Mouse (Mus musculus) heart, postnatal 25 days (tissue): ENCODE measurements around the gene Fcrl5. TPM values are rescaled to one million over a fixed set of nuclear protein-coding genes. Genes with fewer than 3 reads are reported as not detected.

ENCODE experiments used
- DNase-seq: peaks from one replicate; pipeline ENCODE4 v3.0.0; 2022; ENCODE audit warnings: low spot score
- intact Hi-C: fragments of 180-260 bp; cut with DNase I; formaldehyde crosslinking; loops from one replicate; pipeline ENCODE4 v1.15.1; 2025
- total RNA-seq, 2 experiments: library from RNA; stranded (reverse); gene quantifications; 2 replicates each; pipeline ENCODE4 v1.2.3; 2021

Fcrl5 gene
- total RNA-seq, 2 experiments from 2014 or later: not detected

GRCm38 (mm10) chr3:87525043-87525836 is 89.7 kb downstream of the Fcrl5 start, which contains the start of gene Etv3:
TSS of gene Etv3 (plus strand) at chr3:87525407.
- peak; percentile 82 for DNase-seq
- intact Hi-C loops: loop anchor here (2.0 to 5.0 kb wide), 2 partner anchors 14 to 37 kb away; no protein-coding TSS in a partner anchor

GRCm38 (mm10) chr3:87525837-87526570 is 90.4 kb downstream of the Fcrl5 start:
- intact Hi-C loops: loop anchor here (2.0 to 5.0 kb wide), 2 partner anchors 15 to 36 kb away; no protein-coding TSS in a partner anchor
- no peak for DNase-seq

GRCm38 (mm10) chr3:87527139-87527538 is 91.6 kb downstream of the Fcrl5 start:
- intact Hi-C loops: loop anchor here (5.0 kb wide), 1 partner anchor 35 kb away; no protein-coding TSS in a partner anchor
- DNase-seq: no peak

GRCm38 (mm10) chr3:87528021-87528420 is 92.4 kb downstream of the Fcrl5 start:
- intact Hi-C loops: loop anchor here (5.0 kb wide), 1 partner anchor 34 kb away; no protein-coding TSS in a partner anchor

GRCm38 (mm10) chr3:87528841-87529240 is 93.3 kb downstream of the Fcrl5 start:
- no peak for DNase-seq
- intact Hi-C loops: loop anchor here (5.0 kb wide), 1 partner anchor 33 kb away; no protein-coding TSS in a partner anchor

More at GRCm38 (mm10) chr3:87528021-87528420, 92.4 kb downstream of the Fcrl5 start:
- DNase-seq: no peak

GRCm38 (mm10) chr3:87529568-87529967 is 94.0 kb downstream of the Fcrl5 start:
- intact Hi-C loops: loop anchor here (5.0 kb wide), 1 partner anchor 33 kb away; no protein-coding TSS in a partner anchor
- DNase-seq: no peak

- intact Hi-C loops: no loop called here
- no peak for DNase-seq
Measured at GRCm38 (mm10) chr3:87530234-87530633, 94.7 kb downstream of the Fcrl5 start.

- no peak for DNase-seq
- intact Hi-C loops: no loop called here
Measured at GRCm38 (mm10) chr3:87533667-87534378, 98.2 kb downstream of the Fcrl5 start.

- DNase-seq: no peak
- intact Hi-C loops: no loop called here
Measured at GRCm38 (mm10) chr3:87538034-87538433, 102.5 kb downstream of the Fcrl5 start.

GRCm38 (mm10) chr3:87540028-87540675 is 104.6 kb downstream of the Fcrl5 start:
- intact Hi-C loops: no loop called here
- DNase-seq: no peak

- DNase-seq: no peak
- intact Hi-C loops: no loop called here
Measured at GRCm38 (mm10) chr3:87540714-87541113, 105.1 kb downstream of the Fcrl5 start.

GRCm38 (mm10) chr3:87542481-87543215 is 107.1 kb downstream of the Fcrl5 start:
- no peak for DNase-seq

GRCm38 (mm10) chr3:87545554-87545953 is 110.0 kb downstream of the Fcrl5 start:
- DNase-seq: no peak
- intact Hi-C loops: no loop called here

More at GRCm38 (mm10) chr3:87542481-87543215, 107.1 kb downstream of the Fcrl5 start:
- intact Hi-C loops: no loop called here

- intact Hi-C loops: no loop called here
Measured at GRCm38 (mm10) chr3:87546291-87546721, 110.7 kb downstream of the Fcrl5 start.

GRCm38 (mm10) chr3:87549908-87550307 is 114.3 kb downstream of the Fcrl5 start:
- no peak for DNase-seq
- intact Hi-C loops: no loop called here

More at GRCm38 (mm10) chr3:87546291-87546721, 110.7 kb downstream of the Fcrl5 start:
- DNase-seq: no peak
